Mouse (Mus musculus): Measurements from ENCODE around the gene Dnmt3c. TPM values are rescaled to one million over a fixed set of nuclear protein-coding genes. Genes with fewer than 3 reads are reported as not detected.

The Dnmt3c gene
- polyA plus RNA-seq, 1 experiment from 2014 or later: not detected

Other genes with a start within 250 kb of the Dnmt3c start
- not detected in 2 replicates for gene 4930404H24Rik, start 203.9 kb upstream of the Dnmt3c start, polyA plus RNA-seq (2015; fragmentation: Nextera tagmentation; extraction: Ambion mirVana)
- gene Nol4l, start 166.7 kb upstream of the Dnmt3c start, polyA plus RNA-seq (2015; fragmentation: Nextera tagmentation; extraction: Ambion mirVana): 13.8 and 17.1 TPM in 2 replicates
- 84.2 and 87.4 TPM in 2 replicates for gene Commd7, start 63.9 kb upstream of the Dnmt3c start, polyA plus RNA-seq (2015; fragmentation: Nextera tagmentation; extraction: Ambion mirVana)
- 17.3 and 18.1 TPM in 2 replicates for gene Dnmt3b, start 47.2 kb upstream of the Dnmt3c start, polyA plus RNA-seq (2015; fragmentation: Nextera tagmentation; extraction: Ambion mirVana)
- 226 and 228 TPM in 2 replicates for gene Mapre1, start 44.6 kb downstream of the Dnmt3c start, polyA plus RNA-seq (2015; fragmentation: Nextera tagmentation; extraction: Ambion mirVana)
- 0.09 TPM in 1 of 2 replicates, not detected in the other for gene Efcab8, start 83.3 kb downstream of the Dnmt3c start, polyA plus RNA-seq (2015; fragmentation: Nextera tagmentation; extraction: Ambion mirVana)
- gene Sun5, start 174.4 kb downstream of the Dnmt3c start, polyA plus RNA-seq (2015; fragmentation: Nextera tagmentation; extraction: Ambion mirVana): not detected in 2 replicates
- gene Bpifb2, start 178.4 kb downstream of the Dnmt3c start, polyA plus RNA-seq (2015; fragmentation: Nextera tagmentation; extraction: Ambion mirVana): not detected in 2 replicates
- not detected in 2 replicates for gene Bpifb6, start 203.7 kb downstream of the Dnmt3c start, polyA plus RNA-seq (2015; fragmentation: Nextera tagmentation; extraction: Ambion mirVana)
- gene Bpifb3, start 221.6 kb downstream of the Dnmt3c start, polyA plus RNA-seq (2015; fragmentation: Nextera tagmentation; extraction: Ambion mirVana): not detected in 2 replicates
- not detected in 2 replicates for gene Bpifb4, start 241.6 kb downstream of the Dnmt3c start, polyA plus RNA-seq (2015; fragmentation: Nextera tagmentation; extraction: Ambion mirVana)

Data from kidney, embryonic 16.5 days (tissue).